Mouse (Mus musculus): ENCODE data around the gene Sox5.

Gene Sox5

GRCm38 (mm10) chr6:144329311-144329930, 452.4 kb downstream of the Sox5 start:
- DNase-seq (ENCODE audit: low spot score in 2 of 2) = no peak

DNA sequence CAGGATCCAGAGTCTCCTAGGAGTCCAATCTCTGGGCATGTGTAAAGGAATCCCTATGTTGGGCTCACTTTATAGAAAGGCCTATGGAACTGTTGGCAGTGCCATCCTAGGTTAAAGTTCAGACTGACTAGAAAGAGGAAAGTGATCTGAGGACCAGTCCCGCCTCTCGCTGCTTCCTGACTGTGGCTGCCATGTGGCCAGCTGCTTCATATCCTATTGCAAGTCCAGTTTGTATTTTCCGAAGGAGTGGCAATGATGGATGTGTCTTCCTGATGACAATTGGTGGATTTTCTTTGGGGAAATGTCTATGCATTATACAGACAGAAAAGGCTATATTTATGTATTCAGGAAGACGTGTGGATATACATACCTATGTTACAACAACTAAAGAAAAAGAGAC, 453.0 kb downstream of the Sox5 start:
- DNase-seq (ENCODE audit: low spot score in 2 of 2) = no peak

GRCm38 (mm10) chr6:144326817-144327216, 455.0 kb downstream of the Sox5 start:
- DNase-seq (ENCODE audit: low spot score in 2 of 2) = no peak

- no peak for DNase-seq (ENCODE audit: low spot score in 2 of 2)
Observed at GRCm38 (mm10) chr6:144323372-144323771, 458.4 kb downstream of the Sox5 start.

- DNase-seq (ENCODE audit: low spot score in 2 of 2) = no peak
Observed at GRCm38 (mm10) chr6:144322297-144323047, 459.3 kb downstream of the Sox5 start.

DNA sequence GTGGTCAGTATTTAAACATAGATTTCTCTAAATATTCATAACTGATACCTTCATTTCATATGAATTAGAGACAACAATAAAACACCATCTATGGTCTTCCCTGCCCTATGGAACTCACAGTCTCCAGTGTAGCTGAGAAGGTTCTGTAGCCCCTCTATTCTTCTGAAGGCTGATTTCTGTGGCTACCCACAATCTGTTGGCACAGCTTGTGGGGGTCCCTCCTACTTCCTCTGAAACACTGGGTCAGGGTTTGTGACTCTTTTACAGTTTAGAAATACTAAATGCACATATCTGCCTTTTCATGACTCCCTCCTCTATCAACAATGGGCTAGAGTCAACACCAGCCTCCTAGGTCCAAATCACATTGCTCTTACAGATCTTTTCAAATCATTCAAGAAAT, 461.4 kb downstream of the Sox5 start:
- no peak for DNase-seq (ENCODE audit: low spot score in 2 of 2)

- no peak for DNase-seq (ENCODE audit: low spot score in 2 of 2)
Observed at GRCm38 (mm10) chr6:144319717-144320116, 462.1 kb downstream of the Sox5 start.

GRCm38 (mm10) chr6:144312781-144313754, 468.7 kb downstream of the Sox5 start:
- no peak for DNase-seq (ENCODE audit: low spot score in 2 of 2)

- DNase-seq (ENCODE audit: low spot score in 2 of 2) = no peak
Observed at GRCm38 (mm10) chr6:144312282-144312780, 469.4 kb downstream of the Sox5 start.

DNA sequence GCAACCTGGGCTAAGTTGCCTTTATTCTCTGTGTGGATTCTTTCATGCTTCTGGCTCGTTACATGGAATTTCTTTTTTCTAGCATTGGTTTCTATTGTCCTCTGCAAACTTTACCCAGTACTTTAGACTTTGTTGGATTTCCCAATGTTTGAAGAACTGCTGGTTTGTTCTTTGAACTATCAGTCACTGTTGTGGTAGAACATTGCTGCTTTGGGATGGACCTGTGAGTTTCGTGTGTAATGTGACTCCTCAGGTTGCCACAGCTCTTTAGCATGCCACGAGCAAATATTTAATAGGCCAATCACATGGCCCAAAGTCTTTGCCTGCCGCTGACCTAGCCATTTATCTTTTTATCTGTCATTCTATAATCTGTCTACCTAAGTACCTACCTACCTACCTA, 470.0 kb downstream of the Sox5 start:
- no peak for DNase-seq (ENCODE audit: low spot score in 2 of 2)

DNA sequence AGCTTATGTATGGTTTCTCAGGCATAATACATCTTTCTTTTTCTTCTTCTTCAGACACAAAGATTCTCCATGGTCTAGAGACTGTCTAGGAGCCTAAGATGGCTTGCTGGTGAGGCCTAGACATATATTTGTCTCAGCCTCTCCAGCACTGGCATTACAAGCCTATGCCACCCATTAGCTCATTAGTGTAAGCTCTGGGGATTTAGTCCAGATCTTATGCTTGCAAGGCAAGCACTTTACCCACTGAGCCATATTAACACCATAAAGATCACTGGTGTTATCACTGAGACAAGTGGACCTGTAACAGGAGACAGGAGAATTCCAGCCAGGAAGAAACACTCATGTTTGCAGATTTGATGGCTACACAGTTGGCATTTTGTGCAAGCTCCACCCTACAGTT, 472.6 kb downstream of the Sox5 start:
- DNase-seq (ENCODE audit: low spot score in 2 of 2) = no peak

DNA sequence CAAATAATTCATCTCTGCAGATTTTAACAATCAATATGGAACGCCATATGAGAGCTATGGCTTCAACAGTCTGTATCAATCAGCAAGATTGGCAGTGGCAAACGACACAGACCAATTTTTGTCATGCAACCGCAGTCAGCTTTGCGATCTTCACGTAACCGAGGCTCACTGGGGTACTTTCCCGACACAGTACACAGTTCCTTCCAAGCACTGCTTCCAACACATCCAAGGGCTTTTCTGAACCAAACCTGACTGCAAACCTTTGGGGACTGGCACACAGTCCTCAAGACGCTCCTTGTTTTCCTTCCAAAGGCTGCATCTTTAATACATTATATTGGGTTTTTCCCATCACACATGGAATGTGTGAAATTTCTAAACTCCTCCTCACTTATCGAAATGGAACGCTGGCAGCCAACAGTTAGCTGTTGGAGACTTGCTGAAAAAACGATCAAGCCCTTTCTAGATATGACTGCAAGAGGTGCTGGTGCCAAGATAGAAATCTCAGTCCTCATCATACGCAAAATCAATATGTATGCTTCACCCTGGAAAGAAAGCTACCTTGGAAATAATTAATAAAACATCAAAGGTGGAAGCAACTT, 474.1 kb downstream of the Sox5 start:
- DNase-seq (ENCODE audit: low spot score in 2 of 2) = no peak

DNA sequence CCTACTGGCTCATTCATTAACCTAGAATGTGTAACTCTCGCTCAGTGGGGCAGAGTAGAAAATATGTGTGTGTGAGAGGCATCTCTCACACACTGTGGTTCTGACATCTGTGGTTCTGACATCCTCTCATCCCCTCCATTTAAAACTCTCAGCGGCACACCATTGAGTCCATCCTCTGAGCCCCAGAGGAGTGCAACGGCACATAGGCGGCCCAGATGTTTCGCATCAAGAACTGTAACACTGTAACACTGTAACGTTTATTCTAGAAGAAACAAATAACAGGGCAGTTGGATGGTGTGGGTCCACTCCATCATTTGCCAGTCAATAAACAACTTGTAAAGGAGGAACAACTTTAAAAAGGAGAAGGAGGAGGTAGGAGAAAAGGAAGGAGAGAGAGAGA, 479.0 kb downstream of the Sox5 start:
- no peak for DNase-seq (ENCODE audit: low spot score in 2 of 2)

DNA sequence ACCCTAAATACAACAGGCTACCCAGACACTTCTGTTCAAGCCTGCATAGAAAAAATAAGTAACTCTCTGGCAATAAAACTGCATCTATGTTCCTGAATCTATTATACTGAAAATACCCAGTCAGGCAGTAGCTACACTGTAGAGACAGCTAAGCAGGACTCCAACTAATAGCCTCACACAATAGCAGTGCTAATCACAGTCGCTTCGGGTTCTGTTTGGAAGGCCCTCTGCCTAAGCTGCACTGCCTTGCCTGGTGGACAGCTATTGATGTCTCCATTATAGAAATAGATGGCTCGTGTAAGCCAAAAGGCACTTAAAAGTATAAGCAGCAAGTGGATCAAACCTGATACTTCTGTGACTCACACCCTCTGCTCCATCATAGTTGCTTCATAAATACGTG, 480.7 kb downstream of the Sox5 start:
- no peak for DNase-seq (ENCODE audit: low spot score in 2 of 2)

- DNase-seq (ENCODE audit: low spot score in 2 of 2) = no peak
Observed at GRCm38 (mm10) chr6:144299503-144299858, 482.3 kb downstream of the Sox5 start.

DNA sequence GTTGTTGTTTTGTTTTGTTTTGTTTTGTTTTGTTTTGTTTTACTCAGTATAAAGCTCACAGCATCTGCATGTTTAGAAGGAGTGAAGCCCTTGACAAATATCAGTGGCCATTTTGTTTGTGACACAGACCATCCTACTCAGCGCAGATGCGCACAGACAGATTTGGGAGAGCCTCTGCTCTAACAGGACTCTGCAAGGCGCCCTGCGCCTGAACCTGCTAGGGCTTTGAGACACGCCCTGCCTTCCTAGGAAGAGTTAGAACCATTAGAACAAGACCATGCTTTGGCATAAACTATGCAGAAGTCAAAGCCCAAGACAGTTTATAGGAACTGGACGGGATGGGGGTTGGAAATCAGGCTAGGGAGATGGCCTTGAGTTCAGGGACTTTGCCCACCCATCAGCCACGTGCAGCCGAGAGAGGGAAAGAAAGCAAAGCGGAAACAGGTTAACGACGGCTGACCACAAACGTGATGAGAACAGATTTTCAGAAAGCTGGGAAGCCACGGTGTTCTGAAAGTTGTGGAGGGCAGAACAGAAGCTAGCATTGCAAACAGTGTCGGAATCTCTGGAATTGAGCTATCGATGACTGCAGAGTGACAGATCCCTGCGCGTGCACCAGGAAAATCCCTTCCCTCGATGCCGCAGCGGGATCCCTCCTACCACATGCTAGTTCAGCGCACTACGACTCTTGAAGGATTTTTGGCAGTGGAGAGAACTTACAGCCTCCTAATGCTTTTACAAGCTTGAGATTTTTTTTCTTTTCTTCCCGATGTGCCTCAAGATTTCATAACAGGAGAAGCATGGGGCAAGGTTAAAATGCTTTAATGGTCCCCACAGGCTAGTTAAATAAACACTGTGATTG, 482.9 kb downstream of the Sox5 start:
- no peak for DNase-seq (ENCODE audit: low spot score in 2 of 2)

DNA sequence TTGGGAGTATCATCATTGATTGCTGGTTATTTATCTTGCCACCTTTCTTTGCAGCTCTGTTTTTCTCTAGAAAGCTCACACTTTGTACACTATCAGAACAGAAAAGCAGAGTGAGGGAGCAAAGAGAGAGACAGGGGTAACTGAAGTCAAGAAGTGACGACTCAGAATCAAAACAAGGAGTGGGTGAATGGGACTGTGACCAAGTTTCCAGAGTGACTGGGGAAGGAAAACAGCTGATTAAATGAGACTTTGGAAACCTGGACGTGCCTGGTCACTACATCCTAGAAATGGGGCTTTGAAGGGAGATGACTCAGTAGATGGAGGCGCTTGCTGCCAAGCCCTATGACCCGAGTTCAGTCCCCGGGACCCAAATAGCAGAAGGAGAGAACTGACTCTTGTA, 483.9 kb downstream of the Sox5 start:
- no peak for DNase-seq (ENCODE audit: low spot score in 2 of 2)

DNA sequence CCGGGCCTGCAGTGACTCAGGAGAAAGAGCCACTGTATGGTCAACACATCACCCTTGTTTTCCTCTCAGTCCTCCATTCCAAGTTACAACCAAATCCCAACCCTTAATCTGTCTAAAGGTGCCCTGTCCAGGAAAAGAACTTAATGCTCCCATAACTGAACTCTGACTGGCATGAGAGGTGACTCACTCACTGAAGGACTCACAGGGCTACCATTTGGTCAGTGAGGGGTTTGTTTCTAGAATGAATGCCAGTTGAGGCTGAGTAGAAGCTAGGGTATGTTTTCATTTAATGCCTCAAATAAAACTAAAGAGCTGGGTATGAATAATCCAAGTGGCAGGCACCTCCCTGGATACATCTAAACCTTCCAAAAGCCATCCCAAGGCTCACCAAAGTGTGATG, 484.6 kb downstream of the Sox5 start:
- DNase-seq (ENCODE audit: low spot score in 2 of 2) = no peak

DNA sequence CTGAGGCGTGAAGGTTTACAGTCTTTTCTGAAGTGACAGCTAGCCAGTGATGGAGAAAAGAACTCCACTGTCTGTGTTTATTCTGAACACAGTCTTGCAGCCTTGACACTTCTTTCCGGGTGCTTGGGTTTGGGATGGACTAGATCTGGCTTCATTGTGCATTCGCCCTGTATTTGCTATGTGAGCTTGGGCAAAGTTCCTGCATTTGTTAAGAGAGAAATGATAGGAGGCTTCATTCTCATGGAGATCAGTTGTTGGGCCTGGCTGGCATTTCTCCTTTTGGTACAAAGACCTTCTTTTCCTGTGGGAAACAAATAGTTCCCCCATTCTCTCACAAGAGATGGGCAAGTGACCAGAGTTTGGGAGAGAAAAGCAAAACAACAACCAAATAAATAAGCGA, 490.3 kb downstream of the Sox5 start:
- DNase-seq (ENCODE audit: low spot score in 2 of 2) = no peak

DNA sequence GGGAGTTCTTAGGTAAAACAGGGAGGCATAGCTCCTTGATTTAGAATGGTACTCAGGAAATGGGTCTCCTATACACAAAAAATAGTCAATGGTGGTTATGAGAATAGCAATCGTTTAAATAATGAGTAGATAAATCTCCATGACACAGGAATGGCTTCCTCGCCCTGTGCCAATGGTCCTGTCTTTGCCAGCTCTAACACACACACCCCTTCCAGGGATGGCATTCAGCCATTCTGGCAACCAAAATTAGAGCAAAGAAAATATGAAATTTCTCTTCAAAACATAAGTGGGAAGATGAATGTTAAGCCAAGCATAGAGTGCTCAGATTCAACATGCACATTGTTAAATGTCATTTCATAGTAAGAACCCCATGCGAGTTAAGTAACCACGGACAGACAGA, 495.7 kb downstream of the Sox5 start:
- DNase-seq (ENCODE audit: low spot score in 2 of 2) = no peak

- DNase-seq (ENCODE audit: low spot score in 2 of 2) = no peak
Observed at GRCm38 (mm10) chr6:144283191-144283590, 498.6 kb downstream of the Sox5 start.

Data from frontal cortex, postnatal 10 days (tissue).